Mouse (Mus musculus) CD4-positive naive resting alpha-beta T cell, adult 57 days (primary cell): ENCODE data around the gene Lmo4. TPM values are rescaled to one million over a fixed set of nuclear protein-coding genes. Genes with fewer than 3 reads are reported as not detected.

Experiments
- total RNA-seq: library from RNA; stranded (reverse); gene quantifications from one replicate; pipeline ENCODE4 v1.2.4, GENCODE M21; 2023

Gene Lmo4
- total RNA-seq: 54.1 TPM

GRCm38 (mm10) chr3:144204413-144205311 is at the start of gene Lmo4:
Gene Lmo4, minus strand, starts transcription at chr3:144205220.

